ENCODE assay signal across 10 mouse cellular contexts in genomic region chr7:27797906-27798811, GRCm38 (mm10). TPM values are rescaled to one million over a fixed set of nuclear protein-coding genes. Genes with fewer than 3 reads are reported as not detected.
DNase-seq lines count a peak whose midpoint lies in the region; ATAC-seq lines count a peak whose summit lies in the region.
"Had no signal": no experiment of that assay in that cellular context is flagged by ENCODE, and none has a peak within 500 bp of the region (broad histone marks: within the 10 kb centered on the region; RNA-seq: fewer than 3 reads in every experiment).

No protein-coding gene starts in this region.

- DNase-seq in heart, postnatal 36 days = no peak
- DNase-seq in Muller cell, postnatal 12 days (ENCODE audit: inconsistent ontology term) = peak; percentile 17
- peak; percentile 72 for DNase-seq in forebrain, embryonic 14.5 days (ENCODE audit: low spot score)
- DNase-seq in midbrain, embryonic 11.5 days (ENCODE audit: low spot score, missing footprints) = peak; percentile 93
- DNase-seq in cerebellum, adult 11 months = no peak
- DNase-seq in cerebellum, adult 9-10 months = no peak
- no peak for DNase-seq in spleen, postnatal 10 days (ENCODE audit: low spot score in 2 of 2)
- DNase-seq: lung, adult 2 months had no signal

- H3K36me3 ChIP-seq in heart, embryonic 14.5 days (ENCODE audit: control insufficient read depth, insufficient read depth, low read length) = no peaks in the 10 kb centered on the region
- H3K36me3 ChIP-seq in forebrain, embryonic 14.5 days (ENCODE audit: control insufficient read depth, insufficient read depth, low read length) = no peaks in the 10 kb centered on the region
- H3K36me3 ChIP-seq in midbrain, embryonic 11.5 days (ENCODE audit: control insufficient read depth, insufficient read depth, low read length) = no peaks in the 10 kb centered on the region

- no peaks in the 10 kb centered on the region for H3K27me3 ChIP-seq in heart, embryonic 14.5 days (ENCODE audit: control insufficient read depth, insufficient read depth, low read length)
- no peaks in the 10 kb centered on the region for H3K27me3 ChIP-seq in forebrain, embryonic 14.5 days (replicated peaks; ENCODE audit: control insufficient read depth, insufficient read depth, low read length)
- no peaks in the 10 kb centered on the region for H3K27me3 ChIP-seq in midbrain, embryonic 11.5 days (ENCODE audit: control insufficient read depth, insufficient read depth, low read length)

- H3K9me3 ChIP-seq in heart, embryonic 14.5 days (ENCODE audit: control insufficient read depth, low read length) = no peaks in the 10 kb centered on the region
- H3K9me3 ChIP-seq in forebrain, embryonic 14.5 days (replicated peaks; ENCODE audit: control insufficient read depth, low read length) = 0 out of 2 replicates have a peak, but pooled peaks cover 3% of the 10 kb centered on the region
- no peaks in the 10 kb centered on the region; the same call in 1 of the 2 replicates for H3K9me3 ChIP-seq in midbrain, embryonic 11.5 days (ENCODE audit: control insufficient read depth, low read length)

- H3K4me3 ChIP-seq in heart, embryonic 14.5 days (ENCODE audit: control insufficient read depth in 1 of 2, insufficient read depth in 1 of 2, low read depth in 1 of 2, low read length in 2 of 2) = no peak overlapping the region
- H3K4me3 ChIP-seq in forebrain, embryonic 14.5 days (ENCODE audit: low read depth, low read length) = no peak overlapping the region
- no peak overlapping the region for H3K4me3 ChIP-seq in midbrain, embryonic 11.5 days (ENCODE audit: low read depth, low read length)

- peak; percentile 54; the same call in 1 of the 2 replicates for ATAC-seq in heart, embryonic 14.5 days (ENCODE audit: insufficient number of reproducible peaks, insufficient read depth, low FRiP score, low read depth)
- ATAC-seq in forebrain, embryonic 14.5 days = peak; percentile 92
- ATAC-seq in midbrain, embryonic 11.5 days (ENCODE audit: low FRiP score) = peak; percentile 93
- ATAC-seq: CD4-positive, CD25-positive, alpha-beta regulatory T cell, adult 4 months had no signal

- intact Hi-C loops in heart, postnatal 36 days (cut with DNase I) = no loop called here

- 25% methylated on average over 8 of the region's 8 CpGs for WGBS in heart, embryonic 14.5 days
- 17% methylated on average over 8 of the region's 8 CpGs for WGBS in forebrain, embryonic 14.5 days
- 18% methylated on average over 7 of the region's 8 CpGs for WGBS in midbrain, embryonic 11.5 days

- H3K9ac ChIP-seq in heart, embryonic 14.5 days (ENCODE audit: low read length) = no peak overlapping the region
- no peak overlapping the region for H3K9ac ChIP-seq in forebrain, embryonic 14.5 days (ENCODE audit: low read length)
- no peak overlapping the region for H3K9ac ChIP-seq in midbrain, embryonic 11.5 days (ENCODE audit: low read length)

- H3K27ac ChIP-seq in heart, embryonic 14.5 days (replicated peaks in 1 of 2; ENCODE audit: control insufficient read depth in 1 of 2, insufficient read depth in 1 of 2, low read depth in 2 of 2, low read length in 2 of 2) = peak overlapping the region in 1 of 2 experiments; percentile 41; a peak in 1 of 4 replicates
- H3K27ac ChIP-seq in forebrain, embryonic 14.5 days (ENCODE audit: low read depth, low read length) = peak overlapping the region; percentile 15; the same call in 1 of the 2 replicates
- H3K27ac ChIP-seq in midbrain, embryonic 11.5 days (ENCODE audit: low read depth, low read length) = peak overlapping the region; percentile 49

- H3K4me2 ChIP-seq in heart, embryonic 14.5 days (ENCODE audit: low read length) = peak overlapping the region; percentile 26
- peak overlapping the region; percentile 12 for H3K4me2 ChIP-seq in forebrain, embryonic 14.5 days (ENCODE audit: low read length)
- peak overlapping the region; percentile 21; the same call in 1 of the 2 replicates for H3K4me2 ChIP-seq in midbrain, embryonic 11.5 days

- H3K4me1 ChIP-seq in heart, embryonic 14.5 days (ENCODE audit: control insufficient read depth in 2 of 2, insufficient read depth in 2 of 2, low read length in 2 of 2) = peaks cover 0 to 10% of the 10 kb centered on the region in 2 experiments; a peak in 2 of 4 replicates
- H3K4me1 ChIP-seq in forebrain, embryonic 14.5 days (ENCODE audit: control insufficient read depth, insufficient read depth, low read length) = 0 out of 2 replicates have a peak, but pooled peaks cover 2% of the 10 kb centered on the region
- H3K4me1 ChIP-seq in midbrain, embryonic 11.5 days (ENCODE audit: control insufficient read depth, insufficient read depth, low read length) = peaks cover 13% of the 10 kb centered on the region

RNA-seq across cellular contexts. Expression of gene Zfp626, which starts 8.8 kb away (rescaled TPM):
- polyA plus RNA-seq in heart, embryonic 14.5 days (2014; fragmentation: Nextera tagmentation; extraction: Ambion mirVana) = 1.2 TPM in 2 replicates
- total RNA-seq in heart, postnatal 36 days (2021) = 1 to 10 TPM; 4.4 to 4.9 TPM
- 2.3 and 2.5 TPM in 2 replicates for polyA plus RNA-seq in forebrain, embryonic 14.5 days (2014; fragmentation: Nextera tagmentation; extraction: Ambion mirVana)
- 2.4 and 2.8 TPM in 2 replicates for polyA plus RNA-seq in midbrain, embryonic 11.5 days (2014; fragmentation: Nextera tagmentation; extraction: Ambion mirVana)

RNA-seq across cellular contexts. Expression of gene Zfp59, which starts 40.2 kb away (rescaled TPM):
- 5.2 and 6.7 TPM in 2 replicates for polyA plus RNA-seq in heart, embryonic 14.5 days (2014; fragmentation: Nextera tagmentation; extraction: Ambion mirVana)
- 1 to 10 TPM; 2.4 to 2.7 TPM for total RNA-seq in heart, postnatal 36 days (2021)
- polyA plus RNA-seq in forebrain, embryonic 14.5 days (2014; fragmentation: Nextera tagmentation; extraction: Ambion mirVana) = 12.0 and 13.4 TPM in 2 replicates
- polyA plus RNA-seq in midbrain, embryonic 11.5 days (2014; fragmentation: Nextera tagmentation; extraction: Ambion mirVana) = 12.3 and 13.1 TPM in 2 replicates

RNA-seq across cellular contexts. Expression of gene Zfp607a, which starts 59.2 kb away (rescaled TPM):
- polyA plus RNA-seq in heart, embryonic 14.5 days (2014; fragmentation: Nextera tagmentation; extraction: Ambion mirVana) = 3.5 and 3.8 TPM in 2 replicates
- total RNA-seq in heart, postnatal 36 days (2021) = 1 to 10 TPM; 3.3 to 3.9 TPM
- 1.1 and 1.8 TPM in 2 replicates for polyA plus RNA-seq in forebrain, embryonic 14.5 days (2014; fragmentation: Nextera tagmentation; extraction: Ambion mirVana)
- 3.0 and 3.9 TPM in 2 replicates for polyA plus RNA-seq in midbrain, embryonic 11.5 days (2014; fragmentation: Nextera tagmentation; extraction: Ambion mirVana)

Comparison
In these comparisons a context has a peak if more than half of its experiments do, and no peak if none do; other contexts are left out.
1. DNase-seq: peak in Muller cell, postnatal 12 days (single experiment), forebrain, embryonic 14.5 days (single experiment) and midbrain, embryonic 11.5 days (single experiment); none in heart, postnatal 36 days (0 of 2), cerebellum, adult 11 months (single experiment), cerebellum, adult 9-10 months (single experiment) and spleen, postnatal 10 days (0 of 2).
2. Peak in every context shown above with its lines, with median percentiles within 50 percentile points of each other: ATAC-seq and H3K4me2 ChIP-seq.